Mouse (Mus musculus) v-Abl transformed pro-B cells (cell line): ENCODE data around the gene Ogg1.

Source experiments
- in situ Hi-C, 2 experiments: fragments of 400-800 bp; cut with MboI; formaldehyde crosslinking; loops; one replicate each; pipeline ENCODE4 v1.15.1; 2025; ENCODE audit not compliant: unreplicated experiment in 2 of 2

Gene Ogg1

DNA sequence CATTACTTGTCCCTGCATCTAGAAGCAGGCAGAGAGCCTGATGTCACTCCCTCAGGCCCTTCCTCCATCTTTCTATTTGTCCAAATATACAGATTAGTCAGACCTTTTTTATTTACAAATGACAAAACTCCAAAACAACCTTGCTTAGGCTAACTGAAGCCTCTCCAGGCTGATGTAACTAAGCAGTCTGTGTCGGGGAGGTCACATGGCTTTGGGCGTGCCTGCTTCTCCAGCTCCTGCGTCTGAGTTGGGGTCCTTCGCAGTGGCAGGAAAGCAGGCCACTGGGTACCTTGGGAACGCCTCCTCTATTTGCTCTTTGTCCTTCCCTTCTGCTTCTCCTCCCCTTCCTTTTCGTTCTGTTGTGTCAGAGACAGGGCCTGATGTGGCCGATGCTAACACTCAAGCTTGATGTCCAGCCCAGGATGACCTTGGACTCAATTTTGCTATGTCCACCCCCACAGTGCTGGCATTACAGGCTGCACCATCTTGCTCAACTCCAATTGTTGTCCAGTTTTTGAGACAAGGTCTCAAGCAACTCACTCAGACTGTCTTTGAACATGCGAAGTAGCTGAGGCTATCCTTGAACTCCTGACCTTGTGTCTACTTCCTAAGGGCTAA is 37.9 kb downstream of the Ogg1 start:
- in situ Hi-C loops: no loop called here

GRCm38 (mm10) chr6:113366639-113367038 is 39.9 kb downstream of the Ogg1 start:
- in situ Hi-C loops: no loop called here

DNA sequence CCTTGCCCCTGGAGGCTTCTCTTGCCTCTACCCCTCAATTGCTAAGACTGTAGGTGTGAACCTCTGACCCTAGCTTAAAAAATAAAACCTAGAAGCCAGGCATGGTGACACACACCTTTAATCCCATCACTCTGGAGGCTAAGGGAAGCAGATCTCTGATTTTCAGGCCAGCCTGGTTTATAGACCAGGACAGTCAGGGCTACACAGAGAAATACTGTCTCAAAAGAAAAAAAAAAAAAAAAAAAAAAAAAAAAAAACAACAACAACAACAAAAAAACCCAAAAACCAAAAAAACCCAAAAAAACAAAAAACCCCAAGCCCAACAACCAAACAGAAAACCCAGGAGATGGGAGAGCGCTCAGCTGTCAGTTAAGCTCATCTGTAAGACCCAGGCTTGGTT is 40.8 kb downstream of the Ogg1 start:
- in situ Hi-C loops: no loop called here

- in situ Hi-C loops: no loop called here
These were observed 41.4 kb downstream of the Ogg1 start for GRCm38 (mm10) chr6:113368124-113368523.

- in situ Hi-C loops: no loop called here
These were observed 41.8 kb downstream of the Ogg1 start for GRCm38 (mm10) chr6:113368577-113368976.

GRCm38 (mm10) chr6:113370194-113370929 is 43.6 kb downstream of the Ogg1 start:
- in situ Hi-C loops: no loop called here

GRCm38 (mm10) chr6:113373491-113373890 is 46.7 kb downstream of the Ogg1 start:
- in situ Hi-C loops: no loop called here

- in situ Hi-C loops: loop anchor here (5.0 kb wide), 1 partner anchor 50 kb away; the partner anchor contains the start of gene Ogg1 (in 2 of the 2)
These were observed 50.4 kb downstream of the Ogg1 start for GRCm38 (mm10) chr6:113377172-113377495.

DNA sequence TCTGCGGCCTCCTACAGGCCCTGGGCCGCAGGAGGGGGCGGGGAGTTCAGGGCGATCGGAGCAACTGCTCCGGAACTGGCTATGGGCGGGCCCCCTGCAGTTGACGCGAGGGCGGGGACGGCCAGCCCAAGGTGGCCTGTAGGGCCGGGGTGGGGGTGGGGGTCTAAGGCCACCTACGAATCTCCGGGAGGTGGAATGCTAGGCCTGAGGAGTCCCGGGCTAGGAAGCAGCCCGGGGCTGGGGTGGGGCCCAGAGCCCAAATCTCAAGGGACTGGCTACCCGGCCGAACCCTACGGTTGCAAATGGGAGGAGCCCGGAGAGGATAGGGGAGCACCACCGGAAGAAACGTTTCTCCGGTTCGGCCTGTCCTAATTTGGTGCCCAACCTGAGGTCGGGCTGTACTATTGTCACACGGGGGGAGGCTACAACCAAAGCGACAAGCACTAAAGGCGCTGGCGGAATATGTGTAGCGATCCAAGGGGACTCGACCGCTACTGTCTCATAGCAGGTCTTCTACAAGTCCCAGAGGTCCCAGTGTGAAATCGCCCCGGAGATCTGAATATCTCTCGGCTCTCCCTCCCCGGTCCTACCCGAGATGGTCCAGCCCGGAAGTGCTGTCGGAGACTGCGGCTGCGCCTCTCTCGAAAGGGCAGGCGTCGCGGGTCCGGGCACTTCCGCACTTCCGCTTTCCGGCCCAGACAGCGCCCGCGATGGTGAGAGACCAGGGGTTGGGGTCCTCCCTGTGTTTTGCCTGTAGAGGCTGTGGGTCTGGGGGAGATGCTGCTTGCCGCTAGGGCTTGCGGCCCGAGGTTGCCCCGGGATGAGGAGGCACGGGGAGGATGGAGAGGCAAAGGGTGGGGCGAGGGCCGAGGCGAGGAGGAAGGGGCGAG is 51.0 kb downstream of the Ogg1 start, which contains the start of the genes Tada3 and Arpc4:
Gene Tada3 (minus strand): TSS at position 388 of the 890 bp plus-strand sequence.
Gene Arpc4 (plus strand): TSS at position 620 of the 890 bp plus-strand sequence.
- in situ Hi-C loops: loop anchor here (5.0 kb wide), 1 partner anchor 50 kb away; the partner anchor contains the start of gene Ogg1 (in 2 of the 2)

- in situ Hi-C loops: loop anchor here (5.0 kb wide), 1 partner anchor 52 kb away; the partner anchor contains the start of gene Ogg1 (in 2 of the 2)
These were observed 52.5 kb downstream of the Ogg1 start for GRCm38 (mm10) chr6:113379246-113379645.

DNA sequence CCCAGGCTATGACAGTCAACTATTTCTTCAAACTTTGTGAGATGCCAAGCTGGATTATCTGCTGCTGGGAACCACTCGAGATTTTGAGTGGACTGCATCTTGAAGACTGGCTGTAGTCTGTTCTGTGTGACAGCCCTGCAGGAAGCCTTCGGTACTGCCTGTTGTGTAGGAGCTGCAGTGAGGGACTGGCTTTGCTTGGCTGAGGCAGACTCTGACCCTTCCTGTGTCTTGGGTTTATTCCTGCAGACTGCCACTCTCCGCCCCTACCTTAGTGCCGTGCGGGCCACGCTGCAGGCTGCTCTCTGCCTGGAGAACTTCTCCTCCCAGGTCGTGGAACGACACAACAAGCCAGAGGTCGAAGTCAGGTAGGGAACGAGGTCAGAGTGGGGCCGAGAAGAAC is 53.7 kb downstream of the Ogg1 start:
- in situ Hi-C loops: loop anchor here in 1 of 2 experiments (10.0 kb wide), 1 partner anchor 336 kb away; the partner anchor contains the start of gene Thumpd3

- in situ Hi-C loops: loop anchor here in 1 of 2 experiments (10.0 kb wide), 1 partner anchor 340 kb away; the partner anchor contains the start of gene Thumpd3
These were observed 57.7 kb downstream of the Ogg1 start for GRCm38 (mm10) chr6:113384351-113384927.
